Mouse (Mus musculus) forebrain, embryonic 15.5 days (tissue): ENCODE measurements around the gene Rgs7bp. TPM values are rescaled to one million over a fixed set of nuclear protein-coding genes. Genes with fewer than 3 reads are reported as not detected.
A peak's percentile ranks its signal among the peaks of the same experiment; 100 is the strongest.
"Not testable (repeated sequence)": the region's sequence is repeated elsewhere in the genome, so short reads cannot be mapped to it uniquely, and the experiment has no call there.

Experiments
- ATAC-seq: fragments of 200-750 bp; cut with Nextera tagmentation; replicated peaks from 2 replicates; pipeline ENCODE4 v1.8.0; 2017; ENCODE audit warnings: mild to moderate bottlenecking, moderate TSS enrichment, moderate library complexity
- H3K27ac ChIP-seq: fragments of 300-500 bp; sonication (generic); replicated peaks from 2 replicates; pipeline ENCODE4 v1.5.1; 2015; ENCODE audit warnings: mild to moderate bottlenecking, inconsistent platforms
- H3K27me3 ChIP-seq: fragments of 300-500 bp; sonication (generic); 2 replicates; pipeline ENCODE4 v1.6.1; 2015; ENCODE audit warnings: inconsistent platforms
- H3K36me3 ChIP-seq: fragments of 300-500 bp; sonication (generic); 2 replicates; pipeline ENCODE4 v1.6.1; 2015; ENCODE audit warnings: mild to moderate bottlenecking, inconsistent platforms
- H3K4me1 ChIP-seq: fragments of 300-500 bp; sonication (generic); 2 replicates; pipeline ENCODE4 v1.6.1; 2015; ENCODE audit warnings: inconsistent platforms
- H3K4me2 ChIP-seq: fragments of 300-500 bp; sonication (generic); replicated peaks from 2 replicates; pipeline ENCODE4 v1.6.1; 2015; ENCODE audit warnings: mild to moderate bottlenecking, inconsistent platforms
- H3K4me3 ChIP-seq: fragments of 300-500 bp; sonication (generic); 2 replicates; pipeline ENCODE4 v1.5.1; 2015; ENCODE audit warnings: mild to moderate bottlenecking, inconsistent platforms
- H3K9ac ChIP-seq: fragments of 300-500 bp; sonication (generic); replicated peaks from 2 replicates; pipeline ENCODE4 v1.6.1; 2015; ENCODE audit warnings: mild to moderate bottlenecking, inconsistent platforms
- H3K9me3 ChIP-seq: fragments of 300-500 bp; sonication (generic); 2 replicates; pipeline ENCODE4 v1.6.1; 2016; ENCODE audit warnings: inconsistent platforms
- WGBS: fragments of 180-500 bp; shearing (Covaris S2); methylation state at CpG from one replicate; pipeline ENCODE4 v1.1.7; 2015; ENCODE audit warnings: mixed read lengths; 5-methylcytosine and 5-hydroxymethylcytosine counted together
- polyA plus RNA-seq: library from polyadenylated mRNA; unstranded; fragments of >200 nt; fragmentation: Nextera tagmentation; extraction: Ambion mirVana; gene quantifications from 2 replicates; pipeline ENCODE4 v1.2.1, GENCODE M21; 2015

Gene Rgs7bp
- polyA plus RNA-seq, 1 experiment from 2014 or later: 5.2 TPM

DNA sequence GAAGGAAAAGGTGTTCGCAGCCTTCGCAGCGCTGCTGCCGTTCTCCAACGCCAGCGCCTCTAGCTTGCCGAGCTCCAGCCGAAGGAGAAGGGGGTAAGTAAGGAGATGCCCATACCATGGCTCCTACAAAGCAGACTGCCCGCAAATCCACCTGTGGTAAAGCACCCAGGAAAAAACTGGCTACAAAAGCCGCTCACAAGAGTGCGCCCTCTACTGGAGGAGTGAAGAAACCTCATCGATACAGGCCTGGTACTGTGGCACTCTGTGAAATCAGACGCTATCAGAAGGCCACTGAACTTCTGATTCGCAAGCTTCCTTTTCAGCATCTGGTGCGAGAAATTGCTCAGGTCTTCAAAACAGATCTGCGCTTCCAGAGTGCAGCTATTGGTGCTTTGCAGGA lies 136.1 kb downstream of the Rgs7bp start:
- Histone ChIP-seq H3K4me1 (peaks cover 5% of the 10 kb centered on the region; the same call in 1 of the 2 replicates), H3K27me3 (no peaks in the 10 kb centered on the region), H3K4me3 (no peak overlapping the region), H3K4me2 (no peak overlapping the region), H3K27ac (no peak overlapping the region), H3K36me3 (no peaks in the 10 kb centered on the region), H3K9ac (no peak overlapping the region), H3K9me3 (no peaks in the 10 kb centered on the region)
- no peak for ATAC-seq
- 79% methylated on average over 16 of the region's 16 CpGs for WGBS

DNA sequence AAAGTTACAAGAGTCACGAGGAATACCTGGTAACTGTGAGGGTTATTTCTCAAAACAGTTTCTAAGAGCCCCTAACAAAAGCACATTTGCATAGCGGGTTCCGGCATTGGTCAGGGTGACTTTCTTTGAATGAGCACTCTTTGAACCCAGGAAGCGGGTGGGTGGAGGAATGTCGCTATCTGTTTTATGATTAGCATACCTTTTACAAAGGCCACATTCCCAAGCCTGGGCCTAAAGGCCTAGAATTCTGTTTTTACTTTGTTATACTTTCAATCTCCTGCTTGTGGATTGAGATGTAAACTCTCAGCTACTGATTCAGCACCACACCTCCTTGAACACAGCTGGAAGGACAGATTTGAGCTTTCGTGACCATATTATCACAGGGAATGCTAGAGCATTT lies 138.0 kb downstream of the Rgs7bp start:
- not testable (repeated sequence) for ATAC-seq, H3K27me3 ChIP-seq, H3K4me2 ChIP-seq, H3K4me3 ChIP-seq, H3K9me3 ChIP-seq, H3K9ac ChIP-seq, H3K36me3 ChIP-seq, H3K27ac ChIP-seq, H3K4me1 ChIP-seq
- WGBS: 82% methylated on average over 6 of the region's 6 CpGs

DNA sequence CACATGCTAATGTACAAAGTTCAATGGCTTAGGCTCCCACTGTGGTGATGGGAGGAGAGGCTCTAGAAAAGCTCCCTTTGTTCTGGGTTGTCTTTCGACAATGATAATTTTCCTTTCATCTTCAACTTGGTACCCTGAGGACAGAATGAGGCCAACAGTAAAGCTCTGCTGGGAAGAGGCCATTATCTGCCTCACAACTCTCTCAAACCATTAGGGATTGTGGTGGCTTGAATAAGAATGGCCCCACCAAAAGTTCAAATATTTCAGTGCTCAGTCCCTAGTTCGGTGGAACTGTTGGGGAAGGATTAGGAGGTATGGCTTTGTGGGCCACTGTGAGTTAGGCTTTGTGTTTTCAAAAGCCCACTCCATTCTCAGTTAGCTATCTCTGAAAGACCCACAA lies 138.6 kb downstream of the Rgs7bp start:
- no peaks in the 10 kb centered on the region for H3K36me3 ChIP-seq
- WGBS: 81% methylated on average over 2 of the region's 2 CpGs
- H3K4me2 ChIP-seq: no peak overlapping the region
- no peak for ATAC-seq
- H3K9ac ChIP-seq: no peak overlapping the region
- no peak overlapping the region for H3K4me3 ChIP-seq
- H3K27ac ChIP-seq: no peak overlapping the region
- H3K9me3 ChIP-seq: no peaks in the 10 kb centered on the region
- H3K4me1 ChIP-seq: peaks cover 5% of the 10 kb centered on the region; the same call in 1 of the 2 replicates
- H3K27me3 ChIP-seq: no peaks in the 10 kb centered on the region

- Histone ChIP-seq H3K27ac (no peak overlapping the region), H3K9ac (no peak overlapping the region), H3K4me1 (peaks cover 5% of the 10 kb centered on the region; the same call in 1 of the 2 replicates), H3K27me3 (no peaks in the 10 kb centered on the region), H3K4me2 (peak overlapping the region; percentile 10; the same call in 1 of the 2 replicates), H3K4me3 (no peak overlapping the region), H3K9me3 (no peaks in the 10 kb centered on the region), H3K36me3 (no peaks in the 10 kb centered on the region)
- no peak for ATAC-seq
- 78% methylated on average over 17 of the region's 17 CpGs for WGBS
Observed at GRCm38 (mm10) chr13:104914288-104914895, 140.3 kb downstream of the Rgs7bp start.

DNA sequence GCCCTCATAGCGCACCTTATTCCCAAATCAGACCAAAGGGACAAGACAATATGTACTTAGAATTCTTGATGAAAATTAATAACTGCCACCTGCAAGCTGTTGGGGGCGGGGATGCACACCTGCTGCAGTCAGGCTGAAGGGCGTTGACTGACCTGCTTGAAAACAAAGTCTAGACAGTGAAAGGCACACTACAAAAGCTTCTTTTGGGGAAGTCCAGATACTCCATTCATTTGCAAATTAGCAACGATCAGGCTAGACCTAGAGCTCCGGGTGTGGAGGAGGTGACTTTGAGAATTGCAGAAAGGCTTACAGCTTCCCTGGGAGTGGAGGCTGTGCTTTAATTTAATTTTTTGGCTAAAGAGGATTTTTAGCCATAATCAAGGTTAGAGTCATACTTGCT lies 143.1 kb downstream of the Rgs7bp start:
- H3K4me3 ChIP-seq, H3K27me3 ChIP-seq, H3K36me3 ChIP-seq, H3K4me1 ChIP-seq, H3K9me3 ChIP-seq, ATAC-seq, H3K4me2 ChIP-seq, H3K27ac ChIP-seq, H3K9ac ChIP-seq: not testable (repeated sequence)
- 33% methylated on average over 5 of the region's 5 CpGs for WGBS

GRCm38 (mm10) chr13:104911006-104911405 lies 143.7 kb downstream of the Rgs7bp start:
- H3K4me1 ChIP-seq, ATAC-seq, H3K9me3 ChIP-seq, H3K9ac ChIP-seq, H3K4me2 ChIP-seq, H3K4me3 ChIP-seq, H3K27me3 ChIP-seq, H3K36me3 ChIP-seq, H3K27ac ChIP-seq: not testable (repeated sequence)
- WGBS: 95% methylated on average over 1 of the region's 1 CpGs

- WGBS: 21% methylated on average over 7 of the region's 7 CpGs
- no peak overlapping the region for H3K4me3 ChIP-seq
- ATAC-seq: no peak
Observed at GRCm38 (mm10) chr13:104908691-104909090, 146.0 kb downstream of the Rgs7bp start.

More at GRCm38 (mm10) chr13:104908691-104909090, 146.0 kb downstream of the Rgs7bp start:
- Histone ChIP-seq H3K27ac (no peak overlapping the region), H3K9ac (no peak overlapping the region), H3K4me1 (no peaks in the 10 kb centered on the region), H3K36me3 (no peaks in the 10 kb centered on the region), H3K27me3 (no peaks in the 10 kb centered on the region), H3K4me2 (no peak overlapping the region), H3K9me3 (no peaks in the 10 kb centered on the region)

Other genes starting within 250 kb of the Rgs7bp start
- gene Cwc27, start 237.8 kb downstream of the Rgs7bp start, polyA plus RNA-seq: 29.2 and 32.2 TPM in 2 replicates
- 0.36 and 0.55 TPM in 2 replicates for gene Shisal2b, start 191.0 kb downstream of the Rgs7bp start, polyA plus RNA-seq
- 0.08 TPM in 1 of 2 replicates, not detected in the other for gene 4933425L06Rik, start 27.2 kb upstream of the Rgs7bp start, polyA plus RNA-seq
- gene Rnf180, start 239.9 kb upstream of the Rgs7bp start, polyA plus RNA-seq: 42.8 and 43.7 TPM in 2 replicates